Comparison of ENCODE assay signal across 13 mouse cellular contexts in genomic region chr3:51380660-51381014, GRCm38 (mm10). TPM values are rescaled to one million over a fixed set of nuclear protein-coding genes. Genes with fewer than 3 reads are reported as not detected.
"Had no signal": no experiment of that assay in that cellular context is flagged by ENCODE, and none has a peak within 500 bp of the region (broad histone marks: within the 10 kb centered on the region; RNA-seq: fewer than 3 reads in every experiment).

No protein-coding gene starts in this region.

- H3K9ac ChIP-seq: limb, embryonic 15.5 days; liver, embryonic 13.5 days; midbrain, embryonic 12.5 days; neural tube, embryonic 13.5 days; stomach, embryonic 15.5 days had no signal

- DNase-seq: layer of hippocampus, postnatal 36 days; liver, embryonic 13.5 days; retina, postnatal 1 day; right cerebral cortex, postnatal 4 days; spleen, adult 18-20 months; thymus, postnatal 36 days had no signal

- H3K4me3 ChIP-seq: limb, embryonic 15.5 days; liver, embryonic 13.5 days; midbrain, embryonic 12.5 days; neural tube, embryonic 13.5 days; stomach, embryonic 15.5 days had no signal

- H3K36me3 ChIP-seq: limb, embryonic 15.5 days; liver, embryonic 13.5 days; midbrain, embryonic 12.5 days; neural tube, embryonic 13.5 days; stomach, embryonic 15.5 days had no signal

- H3K27ac ChIP-seq: limb, embryonic 15.5 days; liver, embryonic 13.5 days; midbrain, embryonic 12.5 days; neural tube, embryonic 13.5 days; stomach, embryonic 15.5 days had no signal

- H3K4me2 ChIP-seq: limb, embryonic 15.5 days; liver, embryonic 13.5 days; midbrain, embryonic 12.5 days; neural tube, embryonic 13.5 days; stomach, embryonic 15.5 days had no signal

- H3K27me3 ChIP-seq: limb, embryonic 15.5 days; liver, embryonic 13.5 days; midbrain, embryonic 12.5 days; neural tube, embryonic 13.5 days; stomach, embryonic 15.5 days had no signal

- ATAC-seq: midbrain, embryonic 16.5 days had no signal

- H3K9me3 ChIP-seq: limb, embryonic 15.5 days; liver, embryonic 13.5 days; midbrain, embryonic 12.5 days; neural tube, embryonic 13.5 days; stomach, embryonic 15.5 days had no signal

RNA-seq across cellular contexts. Expression of gene Mgarp, which starts 15.9 kb away (rescaled TPM):
- total RNA-seq: layer of hippocampus, postnatal 36 days; left cerebral cortex, postnatal 25 days; megakaryocyte-erythroid progenitor cell, adult 5-6 weeks had no signal
